Mouse (Mus musculus) intestine, embryonic 14.5 days (tissue): Measurements from ENCODE around the gene Rela. TPM values are rescaled to one million over a fixed set of nuclear protein-coding genes. Genes with fewer than 3 reads are reported as not detected.

ENCODE experiments used
- ATAC-seq: fragments of 200-750 bp; cut with Nextera tagmentation; replicated peaks from 2 replicates; pipeline ENCODE4 v1.8.0; 2017; ENCODE audit warnings: low read depth, moderate number of reproducible peaks, moderate TSS enrichment, moderate library complexity; ENCODE audit not compliant: low FRiP score, low TSS enrichment
- DNase-seq: peaks from one replicate; pipeline ENCODE4 v3.0.0-alpha.2; 2018; ENCODE audit warnings: low spot score
- H3K27ac ChIP-seq: fragments of 300-500 bp; sonication (generic); 2 replicates; pipeline ENCODE4 v1.5.1; 2014; ENCODE audit warnings: low read depth, mild to moderate bottlenecking, control low read depth
- H3K27me3 ChIP-seq: fragments of 300-500 bp; sonication (generic); replicated peaks from 2 replicates; pipeline ENCODE4 v1.6.1; 2014; ENCODE audit warnings: low read length, control low read depth; ENCODE audit not compliant: control insufficient read depth, insufficient read depth
- H3K36me3 ChIP-seq: fragments of 300-500 bp; sonication (generic); 2 replicates; pipeline ENCODE4 v1.6.1; 2014; ENCODE audit warnings: low read length, control low read depth; ENCODE audit not compliant: control insufficient read depth, insufficient read depth
- H3K4me1 ChIP-seq: fragments of 300-500 bp; sonication (generic); replicated peaks from 2 replicates; pipeline ENCODE4 v1.6.1; 2014; ENCODE audit warnings: low read length, control low read depth, mixed read lengths; ENCODE audit not compliant: control insufficient read depth, insufficient read depth
- H3K4me2 ChIP-seq: fragments of 300-500 bp; sonication (generic); 2 replicates; pipeline ENCODE4 v1.6.1; 2014; ENCODE audit warnings: low read length
- H3K4me3 ChIP-seq: fragments of 300-500 bp; sonication (generic); 2 replicates; pipeline ENCODE4 v1.5.1; 2014; ENCODE audit warnings: low read depth, low read length, control low read depth, mixed read lengths
- H3K9ac ChIP-seq: fragments of 300-500 bp; sonication (generic); 2 replicates; pipeline ENCODE4 v1.6.1; 2014; ENCODE audit warnings: mild to moderate bottlenecking, low read length
- H3K9me3 ChIP-seq: fragments of 300-500 bp; sonication (generic); 2 replicates; pipeline ENCODE4 v1.6.1; 2016; ENCODE audit warnings: low read length, control low read depth; ENCODE audit not compliant: control insufficient read depth
- WGBS: fragments of 180-500 bp; shearing (Covaris S2); extraction: QIAGEN DNeasy Blood & Tissue Kit; methylation state at CpG from one replicate; pipeline ENCODE4 v1.1.7; 2014; 5-methylcytosine and 5-hydroxymethylcytosine counted together
- polyA plus RNA-seq: library from polyadenylated mRNA; unstranded; fragments of >200 nt; fragmentation: Nextera tagmentation; extraction: Ambion mirVana; gene quantifications from 2 replicates; pipeline ENCODE4 v1.2.1, GENCODE M21; 2014

Gene Rela
- polyA plus RNA-seq, 1 experiment from 2014 or later = 46.7 TPM

DNA sequence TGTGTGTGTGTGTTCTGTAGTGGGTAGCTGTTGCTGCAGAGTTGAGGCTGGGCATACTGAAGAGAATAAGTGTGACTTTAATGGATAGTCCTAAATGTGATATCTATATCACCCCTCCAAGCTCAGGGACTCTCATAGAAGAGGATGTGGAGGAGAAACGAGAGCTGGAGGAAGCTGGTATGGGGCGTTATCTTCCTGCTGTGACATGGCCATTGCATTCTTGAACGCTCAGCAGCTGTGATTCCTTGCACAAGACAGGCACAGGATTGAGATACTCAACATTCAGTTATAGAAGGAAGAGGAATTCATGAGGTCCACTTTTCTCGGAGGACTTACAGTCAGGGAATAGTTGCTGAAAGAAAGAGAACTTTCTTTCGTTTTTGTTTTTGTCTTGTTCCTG, 15.4 kb upstream of the Rela start:
- Histone ChIP-seq H3K4me1 (no peaks in the 10 kb centered on the region), H3K27ac (no peak overlapping the region), H3K9ac (no peak overlapping the region), H3K4me3 (no peak overlapping the region), H3K9me3 (no peaks in the 10 kb centered on the region), H3K4me2 (no peak overlapping the region), H3K27me3 (no peaks in the 10 kb centered on the region), H3K36me3 (no peaks in the 10 kb centered on the region)
- WGBS = 77% methylated on average over 5 of the region's 5 CpGs
- DNase-seq (no peak), ATAC-seq (no peak)

DNA sequence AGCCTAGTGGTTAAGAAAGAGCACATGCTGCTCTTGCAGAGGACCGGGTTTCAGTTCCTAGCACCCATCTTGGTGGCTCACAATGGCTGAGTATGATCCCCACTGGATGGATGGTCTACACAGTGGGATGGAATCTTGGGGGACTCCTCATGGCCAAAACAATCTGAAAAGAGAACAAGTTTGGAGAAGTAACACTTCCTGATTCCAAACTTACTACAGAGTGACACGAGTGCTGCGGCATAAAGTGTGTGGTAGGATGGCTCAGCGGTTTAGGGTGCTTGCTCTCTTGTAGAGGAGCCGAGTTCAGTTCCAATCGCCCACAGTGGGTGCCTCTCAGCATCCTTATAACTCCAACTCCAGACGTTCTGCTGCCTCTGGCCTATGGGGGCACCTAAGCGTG, 12.0 kb upstream of the Rela start:
- Histone ChIP-seq H3K27ac (no peak overlapping the region), H3K9ac (no peak overlapping the region), H3K4me1 (no peaks in the 10 kb centered on the region), H3K4me3 (no peak overlapping the region), H3K4me2 (no peak overlapping the region), H3K36me3 (no peaks in the 10 kb centered on the region), H3K9me3 (no peaks in the 10 kb centered on the region), H3K27me3 (no peaks in the 10 kb centered on the region)
- ATAC-seq (no peak), DNase-seq (no peak)
- WGBS = 87% methylated on average over 8 of the region's 8 CpGs

DNA sequence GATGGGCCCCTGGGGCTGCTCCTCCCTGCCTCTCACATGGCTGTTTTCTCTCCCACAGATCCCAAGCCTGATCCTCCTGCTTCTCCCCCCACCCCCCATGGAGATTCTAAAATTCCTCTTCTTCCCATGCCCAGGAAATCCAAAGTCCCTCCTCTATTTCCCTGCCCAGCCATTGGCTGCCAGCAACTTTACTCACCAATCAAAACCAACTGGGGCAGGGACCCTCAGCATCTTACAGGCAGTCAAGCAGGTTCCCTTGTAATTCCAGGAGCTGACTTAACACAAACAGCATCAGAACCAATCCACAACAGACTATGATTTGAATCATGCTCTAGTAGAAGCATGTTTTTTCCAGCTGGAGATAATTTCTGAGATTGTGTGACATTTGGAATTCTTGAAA, 7.4 kb upstream of the Rela start:
- Histone ChIP-seq H3K4me3 (no peak overlapping the region), H3K9me3 (no peaks in the 10 kb centered on the region), H3K4me2 (no peak overlapping the region), H3K9ac (no peak overlapping the region), H3K4me1 (no peaks in the 10 kb centered on the region), H3K27me3 (no peaks in the 10 kb centered on the region), H3K36me3 (no peaks in the 10 kb centered on the region), H3K27ac (no peak overlapping the region)
- DNase-seq (no peak), ATAC-seq (no peak)

DNA sequence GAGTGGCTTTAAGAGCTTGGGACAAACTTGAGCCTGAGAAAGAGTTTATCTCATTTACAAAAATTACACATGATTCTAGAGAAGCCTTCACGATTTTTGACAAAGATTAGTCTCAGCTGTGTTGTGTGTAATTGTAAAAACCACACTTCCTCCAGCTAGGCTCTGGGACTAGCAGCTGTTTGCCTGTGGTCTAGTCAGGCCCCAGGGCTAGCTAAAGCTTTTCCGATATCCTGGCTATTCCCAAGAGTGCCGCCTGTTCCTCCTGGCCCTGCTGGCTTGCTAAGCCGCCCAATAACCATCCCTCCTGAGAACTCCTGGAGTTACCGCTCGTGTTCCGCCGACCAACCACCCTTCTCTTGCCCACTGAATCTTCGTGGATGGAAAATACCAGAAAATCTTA, 5.2 kb upstream of the Rela start:
- Histone ChIP-seq H3K4me3 (no peak overlapping the region), H3K27me3 (no peaks in the 10 kb centered on the region)
- WGBS = 79% methylated on average over 9 of the region's 9 CpGs

DNA sequence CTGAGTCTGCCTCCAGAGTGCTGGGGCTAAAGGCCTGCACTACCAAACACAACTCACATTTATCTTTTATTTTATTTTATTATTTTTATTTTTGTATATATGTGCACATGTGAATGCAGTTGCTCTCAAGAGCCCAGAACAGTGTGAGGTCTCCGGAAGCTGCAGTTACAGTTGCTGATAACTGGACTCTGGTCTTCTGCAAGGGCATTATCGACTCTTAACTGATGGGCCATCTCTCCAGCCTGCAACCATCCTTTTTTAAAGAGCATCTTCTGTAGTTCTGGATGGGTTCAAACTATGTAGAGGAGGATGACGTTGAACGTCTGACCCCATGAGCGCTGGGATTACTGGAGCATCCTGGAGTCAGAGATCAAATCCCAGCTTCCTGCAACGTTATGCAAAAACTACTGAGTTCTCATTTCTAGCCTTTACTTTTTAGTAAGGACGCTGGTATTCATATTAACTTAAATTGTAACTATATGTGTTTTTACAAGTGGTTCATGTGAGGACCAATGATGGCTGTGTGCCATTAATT, 1.2 kb upstream of the Rela start:
- WGBS = 73% methylated on average over 7 of the region's 7 CpGs
- no peak overlapping the region for H3K9ac ChIP-seq
- H3K9me3 ChIP-seq = no peaks in the 10 kb centered on the region
- peaks cover 22% of the 10 kb centered on the region for H3K4me1 ChIP-seq
- ATAC-seq (no peak), DNase-seq (no peak)
- peaks cover 23% of the 10 kb centered on the region for H3K36me3 ChIP-seq
- H3K4me2 ChIP-seq = peak overlapping the region; percentile 85
- no peak overlapping the region for H3K27ac ChIP-seq
- H3K4me3 ChIP-seq = no peak overlapping the region
- no peaks in the 10 kb centered on the region for H3K27me3 ChIP-seq

More for the DNA sequence above, 5.2 kb upstream of the Rela start:
- Histone ChIP-seq H3K27ac (no peak overlapping the region), H3K36me3 (no peaks in the 10 kb centered on the region), H3K4me2 (no peak overlapping the region), H3K4me1 (peaks cover 6% of the 10 kb centered on the region), H3K9me3 (no peaks in the 10 kb centered on the region), H3K9ac (no peak overlapping the region)
- ATAC-seq (no peak), DNase-seq (no peak)

DNA sequence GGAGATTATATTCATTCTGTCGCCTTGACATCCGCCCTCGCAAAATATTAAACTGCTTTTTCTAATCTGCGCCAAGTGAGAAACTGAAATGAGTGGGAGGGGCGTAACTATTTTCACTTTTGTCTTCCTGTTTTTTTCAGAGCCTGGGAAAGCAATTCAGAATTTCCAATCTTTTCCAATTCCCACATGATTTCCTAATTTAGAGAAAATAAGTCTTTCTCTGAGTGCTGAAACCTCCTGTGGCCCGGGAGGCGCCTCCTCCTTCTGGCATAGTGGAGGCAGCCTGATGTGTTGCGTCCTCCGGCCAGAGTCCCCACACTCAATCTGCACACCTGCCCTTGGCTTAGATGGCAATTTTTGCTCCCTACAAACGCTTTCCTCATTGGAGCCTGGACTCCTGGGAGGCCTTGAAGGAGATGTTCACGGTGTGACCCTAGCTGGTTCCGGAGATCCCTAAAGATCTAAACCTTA, 677 bp upstream of the Rela start:
- ATAC-seq (no peak), DNase-seq (no peak)
- WGBS = 45% methylated on average over 12 of the region's 12 CpGs

DNA sequence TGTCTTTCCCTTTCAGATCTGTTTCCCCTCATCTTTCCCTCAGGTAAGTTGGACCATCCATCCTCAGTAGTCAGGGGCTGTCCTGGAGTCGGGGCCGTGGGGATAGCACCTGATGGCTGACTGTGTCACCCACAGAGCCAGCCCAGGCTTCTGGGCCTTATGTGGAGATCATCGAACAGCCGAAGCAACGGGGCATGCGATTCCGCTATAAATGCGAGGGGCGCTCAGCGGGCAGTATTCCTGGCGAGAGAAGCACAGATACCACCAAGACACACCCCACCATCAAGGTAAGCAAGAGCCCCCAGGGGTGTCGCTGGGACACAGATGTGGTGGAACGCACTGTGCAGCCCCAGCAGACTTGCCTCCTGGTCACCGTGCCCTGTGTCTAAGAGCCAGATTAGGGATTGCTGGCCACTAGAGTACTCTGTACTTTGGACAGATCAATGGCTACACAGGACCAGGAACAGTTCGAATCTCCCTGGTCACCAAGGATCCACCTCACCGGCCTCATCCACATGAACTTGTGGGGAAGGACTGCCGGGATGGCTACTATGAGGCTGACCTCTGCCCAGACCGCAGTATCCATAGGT, 1.2 kb downstream of the Rela start:
- Histone ChIP-seq H3K4me3 (peak overlapping the region; percentile 74), H3K9ac (peak overlapping the region; percentile 88), H3K4me1 (peaks cover 22% of the 10 kb centered on the region), H3K36me3 (peaks cover 47% of the 10 kb centered on the region), H3K4me2 (peak overlapping the region; percentile 85), H3K27ac (no peak overlapping the region), H3K9me3 (no peaks in the 10 kb centered on the region), H3K27me3 (no peaks in the 10 kb centered on the region)
- DNase-seq (no peak), ATAC-seq (no peak)
- WGBS = 88% methylated on average over 18 of the region's 18 CpGs

More for the DNA sequence above, 677 bp upstream of the Rela start:
- Histone ChIP-seq H3K36me3 (peaks cover 28% of the 10 kb centered on the region), H3K27me3 (no peaks in the 10 kb centered on the region), H3K4me3 (peak overlapping the region; percentile 74), H3K9ac (peak overlapping the region; percentile 88), H3K4me1 (peaks cover 22% of the 10 kb centered on the region), H3K4me2 (peak overlapping the region; percentile 85), H3K27ac (peak overlapping the region; percentile 88), H3K9me3 (no peaks in the 10 kb centered on the region)

DNA sequence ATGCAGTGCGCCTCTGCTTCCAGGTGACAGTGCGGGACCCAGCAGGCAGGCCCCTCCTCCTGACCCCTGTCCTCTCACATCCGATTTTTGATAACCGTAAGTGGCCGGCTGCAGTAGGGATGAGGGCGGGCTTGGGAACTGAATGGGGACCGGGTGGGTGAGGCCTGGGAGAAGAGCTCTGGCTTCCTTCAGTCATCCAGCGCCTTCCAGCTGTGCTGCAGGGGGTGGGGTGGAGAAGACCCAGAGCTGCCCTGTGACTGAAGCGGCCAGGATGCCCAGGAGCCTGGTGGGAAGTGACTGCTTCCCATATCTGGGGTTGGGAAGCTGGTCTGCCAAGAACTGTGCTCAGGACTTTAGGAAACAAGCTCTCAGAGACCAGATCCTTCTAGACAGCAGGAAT, 3.1 kb downstream of the Rela start:
- no peak for DNase-seq
- H3K9me3 ChIP-seq = no peaks in the 10 kb centered on the region

DNA sequence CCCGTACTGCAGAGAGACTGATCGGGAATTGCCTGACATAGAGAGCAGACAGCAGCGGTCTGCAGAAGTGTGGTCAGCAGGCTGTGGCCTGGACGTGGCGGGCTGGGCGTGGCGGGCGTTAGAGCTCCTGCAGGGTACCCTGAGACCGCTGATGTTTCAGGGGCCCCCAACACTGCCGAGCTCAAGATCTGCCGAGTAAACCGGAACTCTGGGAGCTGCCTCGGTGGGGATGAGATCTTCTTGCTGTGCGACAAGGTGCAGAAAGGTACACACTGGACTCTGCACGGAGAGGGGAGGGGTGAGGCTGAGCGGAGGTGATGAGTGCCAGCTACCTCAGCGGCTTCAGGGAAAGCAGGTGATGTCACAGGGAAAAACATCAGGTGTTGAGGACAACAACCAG, 3.7 kb downstream of the Rela start:
- Histone ChIP-seq H3K9me3 (no peaks in the 10 kb centered on the region), H3K4me2 (no peak overlapping the region), H3K27ac (no peak overlapping the region), H3K4me1 (peaks cover 22% of the 10 kb centered on the region), H3K9ac (no peak overlapping the region), H3K27me3 (no peaks in the 10 kb centered on the region), H3K36me3 (peaks cover 71% of the 10 kb centered on the region), H3K4me3 (no peak overlapping the region)
- ATAC-seq (no peak), DNase-seq (no peak)
- WGBS = 86% methylated on average over 17 of the region's 17 CpGs

More for the DNA sequence above, 3.1 kb downstream of the Rela start:
- Histone ChIP-seq H3K4me1 (peaks cover 22% of the 10 kb centered on the region), H3K9ac (no peak overlapping the region), H3K27me3 (no peaks in the 10 kb centered on the region), H3K36me3 (peaks cover 64% of the 10 kb centered on the region), H3K4me3 (no peak overlapping the region), H3K27ac (no peak overlapping the region; the same call in 1 of the 2 replicates), H3K4me2 (no peak overlapping the region)
- 45% methylated on average over 9 of the region's 9 CpGs for WGBS
- ATAC-seq = no peak
